Comparison of ENCODE assay signal across 13 mouse cellular contexts in genomic region chr9:41523969-41524368, GRCm38 (mm10).
DNase-seq lines count a peak whose midpoint lies in the region; ATAC-seq and TF ChIP-seq lines count a peak whose summit lies in the region.
"Had no signal": no experiment of that assay in that cellular context is flagged by ENCODE, and none has a peak within 500 bp of the region (broad histone marks: within the 10 kb centered on the region; RNA-seq: fewer than 3 reads in every experiment).

No protein-coding gene starts in this region.

- ATAC-seq in embryonic facial prominence, embryonic 11.5 days (replicated peaks; ENCODE audit: insufficient number of reproducible peaks, low FRiP score, low TSS enrichment, low read depth) = peak; percentile 56; the same call in 1 of the 2 replicates
- no peak for ATAC-seq in stomach, embryonic 14.5 days (ENCODE audit: insufficient number of reproducible peaks, insufficient read depth, low FRiP score, low read depth)
- ATAC-seq in stomach, postnatal 0 days (ENCODE audit: low FRiP score, low TSS enrichment) = no peak
- ATAC-seq in midbrain, embryonic 14.5 days (ENCODE audit: low FRiP score, low TSS enrichment) = no peak
- no peak for ATAC-seq in megakaryocyte progenitor cell, adult 5-6 weeks (replicated peaks; ENCODE audit: poor library complexity)

- no peak overlapping the region for H3K9ac ChIP-seq in embryonic facial prominence, embryonic 11.5 days (replicated peaks; ENCODE audit: low read length)
- H3K9ac ChIP-seq in stomach, embryonic 14.5 days (replicated peaks; ENCODE audit: low read depth, low read length) = no peak overlapping the region
- no peak overlapping the region for H3K9ac ChIP-seq in stomach, postnatal 0 days (ENCODE audit: low read length)
- H3K9ac ChIP-seq in midbrain, embryonic 14.5 days (replicated peaks; ENCODE audit: low read length) = no peak overlapping the region
- H3K9ac ChIP-seq: lung, embryonic 15.5 days had no signal

- H3K36me3 ChIP-seq in embryonic facial prominence, embryonic 11.5 days (replicated peaks; ENCODE audit: control insufficient read depth, insufficient read depth, low read depth, low read length) = no peaks in the 10 kb centered on the region
- peaks cover 5% of the 10 kb centered on the region; the same call in 1 of the 2 replicates for H3K36me3 ChIP-seq in embryonic facial prominence, embryonic 10.5 days (replicated peaks)
- H3K36me3 ChIP-seq in stomach, embryonic 14.5 days (ENCODE audit: control insufficient read depth, insufficient read depth, low read length) = no peaks in the 10 kb centered on the region
- H3K36me3 ChIP-seq in stomach, postnatal 0 days (ENCODE audit: control insufficient read depth, insufficient read depth, low read length) = no peaks in the 10 kb centered on the region
- H3K36me3 ChIP-seq in midbrain, embryonic 14.5 days (ENCODE audit: control insufficient read depth, insufficient read depth, low read length) = no peaks in the 10 kb centered on the region
- H3K36me3 ChIP-seq: lung, embryonic 15.5 days had no signal

- H3K4me2 ChIP-seq in embryonic facial prominence, embryonic 11.5 days (ENCODE audit: low read depth, low read length) = no peak overlapping the region
- no peak overlapping the region for H3K4me2 ChIP-seq in stomach, embryonic 14.5 days (replicated peaks; ENCODE audit: low read depth, low read length)
- no peak overlapping the region for H3K4me2 ChIP-seq in stomach, postnatal 0 days (replicated peaks; ENCODE audit: low read depth)
- H3K4me2 ChIP-seq in midbrain, embryonic 14.5 days (ENCODE audit: low read length) = no peak overlapping the region
- H3K4me2 ChIP-seq: lung, embryonic 15.5 days had no signal

- no peaks in the 10 kb centered on the region for H3K27me3 ChIP-seq in embryonic facial prominence, embryonic 11.5 days (ENCODE audit: control insufficient read depth, insufficient read depth, low read length)
- no peaks in the 10 kb centered on the region for H3K27me3 ChIP-seq in embryonic facial prominence, embryonic 10.5 days (replicated peaks; ENCODE audit: low read depth, poor library complexity, severe bottlenecking)
- no peaks in the 10 kb centered on the region for H3K27me3 ChIP-seq in stomach, embryonic 14.5 days (ENCODE audit: control insufficient read depth, insufficient read depth, low read length)
- no peaks in the 10 kb centered on the region for H3K27me3 ChIP-seq in stomach, postnatal 0 days (ENCODE audit: control insufficient read depth, insufficient read depth, low read length)
- H3K27me3 ChIP-seq in midbrain, embryonic 14.5 days (ENCODE audit: control insufficient read depth, insufficient read depth, low read length) = no peaks in the 10 kb centered on the region
- H3K27me3 ChIP-seq: lung, embryonic 15.5 days had no signal

- no peak for TF ChIP-seq CTCF in stomach, postnatal 0 days (IDR thresholded peaks at IDR 0.05; ENCODE audit: low read depth)

- 0 out of 2 replicates have a peak, but pooled peaks cover 2% of the 10 kb centered on the region for H3K4me1 ChIP-seq in embryonic facial prominence, embryonic 11.5 days (ENCODE audit: control insufficient read depth, insufficient read depth, low read length)
- peaks cover 21% of the 10 kb centered on the region for H3K4me1 ChIP-seq in embryonic facial prominence, embryonic 10.5 days
- H3K4me1 ChIP-seq in stomach, embryonic 14.5 days (ENCODE audit: control insufficient read depth, insufficient read depth, low read length) = peaks cover 20% of the 10 kb centered on the region
- peaks cover 3% of the 10 kb centered on the region; the same call in 1 of the 2 replicates for H3K4me1 ChIP-seq in stomach, postnatal 0 days (replicated peaks; ENCODE audit: control insufficient read depth, insufficient read depth)
- H3K4me1 ChIP-seq in midbrain, embryonic 14.5 days (ENCODE audit: control insufficient read depth, insufficient read depth, low read length) = peaks cover 29% of the 10 kb centered on the region

- H3K4me3 ChIP-seq in embryonic facial prominence, embryonic 11.5 days (ENCODE audit: low read depth, low read length) = no peak overlapping the region
- H3K4me3 ChIP-seq in embryonic facial prominence, embryonic 10.5 days = no peak overlapping the region
- no peak overlapping the region for H3K4me3 ChIP-seq in stomach, embryonic 14.5 days (ENCODE audit: low read depth, low read length)
- H3K4me3 ChIP-seq in stomach, postnatal 0 days (ENCODE audit: low read depth, low read length) = no peak overlapping the region
- no peak overlapping the region for H3K4me3 ChIP-seq in midbrain, embryonic 14.5 days (replicated peaks; ENCODE audit: low read depth, low read length)
- H3K4me3 ChIP-seq: lung, embryonic 15.5 days had no signal

- 90% methylated on average over 2 of the region's 2 CpGs for WGBS in embryonic facial prominence, embryonic 11.5 days
- WGBS in embryonic facial prominence, embryonic 10.5 days = 95% methylated on average over 2 of the region's 2 CpGs
- WGBS in stomach, embryonic 14.5 days = 93% methylated on average over 2 of the region's 2 CpGs
- WGBS in stomach, postnatal 0 days = 97% methylated on average over 2 of the region's 2 CpGs
- 96% methylated on average over 2 of the region's 2 CpGs for WGBS in midbrain, embryonic 14.5 days

- DNase-seq in embryonic facial prominence, embryonic 11.5 days (ENCODE audit: low spot score) = no peak
- DNase-seq in embryonic facial prominence, embryonic 10.5 days (ENCODE audit: low spot score) = no peak
- no peak for DNase-seq in stomach, postnatal 0 days (ENCODE audit: low spot score)
- no peak for DNase-seq in midbrain, embryonic 14.5 days
- no peak for DNase-seq in urinary bladder, postnatal 36 days (ENCODE audit: low spot score in 2 of 2)
- DNase-seq in liver = no peak
- DNase-seq: adrenal gland, postnatal 10 days; cerebellum, adult 9-10 months; gastrocnemius, postnatal 25 days; heart, postnatal 14 days had no signal

- TF ChIP-seq EP300 in stomach, postnatal 0 days (optimal IDR thresholded peaks at IDR 0.05) = no peak

- H3K27ac ChIP-seq in embryonic facial prominence, embryonic 11.5 days (replicated peaks; ENCODE audit: low read depth, low read length) = no peak overlapping the region
- H3K27ac ChIP-seq in embryonic facial prominence, embryonic 10.5 days (replicated peaks) = no peak overlapping the region
- peak overlapping the region; percentile 58; the same call in 1 of the 2 replicates for H3K27ac ChIP-seq in stomach, embryonic 14.5 days (ENCODE audit: low read length)
- no peak overlapping the region for H3K27ac ChIP-seq in stomach, postnatal 0 days (replicated peaks)
- peak overlapping the region; percentile 80 for H3K27ac ChIP-seq in midbrain, embryonic 14.5 days (replicated peaks; ENCODE audit: low read depth, low read length)
- H3K27ac ChIP-seq: lung, embryonic 15.5 days had no signal

- no peaks in the 10 kb centered on the region for H3K9me3 ChIP-seq in embryonic facial prominence, embryonic 11.5 days (replicated peaks; ENCODE audit: control insufficient read depth, low read length)
- no peaks in the 10 kb centered on the region for H3K9me3 ChIP-seq in embryonic facial prominence, embryonic 10.5 days
- no peaks in the 10 kb centered on the region for H3K9me3 ChIP-seq in stomach, embryonic 14.5 days (ENCODE audit: control insufficient read depth, low read depth, low read length)
- H3K9me3 ChIP-seq in stomach, postnatal 0 days (ENCODE audit: control insufficient read depth, low read length) = no peaks in the 10 kb centered on the region
- no peaks in the 10 kb centered on the region for H3K9me3 ChIP-seq in midbrain, embryonic 14.5 days (ENCODE audit: control insufficient read depth, low read length)
- H3K9me3 ChIP-seq: lung, embryonic 15.5 days had no signal

Comparison
In these comparisons a context has a peak if more than half of its experiments do, and no peak if none do; other contexts are left out.
1. H3K27ac ChIP-seq: peak in stomach, embryonic 14.5 days (single experiment) and midbrain, embryonic 14.5 days (single experiment); none in embryonic facial prominence, embryonic 11.5 days (single experiment), embryonic facial prominence, embryonic 10.5 days (single experiment) and stomach, postnatal 0 days (single experiment).